Mouse (Mus musculus) limb, embryonic 13.5 days (tissue): ENCODE results near the gene Trim2. TPM values are rescaled to one million over a fixed set of nuclear protein-coding genes. Genes with fewer than 3 reads are reported as not detected.

Experiments
- ATAC-seq: fragments of 200-750 bp; cut with Nextera tagmentation; 2 replicates; pipeline ENCODE4 v1.8.0; 2017; ENCODE audit warnings: low read depth, moderate number of reproducible peaks, moderate TSS enrichment; ENCODE audit not compliant: low FRiP score
- H3K27ac ChIP-seq: fragments of 300-500 bp; sonication (generic); 2 replicates; pipeline ENCODE4 v1.5.1; 2015; ENCODE audit warnings: inconsistent platforms, mild to moderate bottlenecking, moderate library complexity
- H3K27me3 ChIP-seq: fragments of 300-500 bp; sonication (generic); 2 replicates; pipeline ENCODE4 v1.6.1; 2015; ENCODE audit warnings: mild to moderate bottlenecking, inconsistent platforms
- H3K36me3 ChIP-seq: fragments of 300-500 bp; sonication (generic); 2 replicates; pipeline ENCODE4 v1.6.1; 2015; ENCODE audit warnings: inconsistent platforms, mild to moderate bottlenecking, moderate library complexity
- H3K4me1 ChIP-seq: fragments of 300-500 bp; sonication (generic); 2 replicates; pipeline ENCODE4 v1.6.1; 2015; ENCODE audit warnings: inconsistent platforms
- H3K4me2 ChIP-seq: fragments of 300-500 bp; sonication (generic); replicated peaks from 2 replicates; pipeline ENCODE4 v1.6.1; 2015; ENCODE audit warnings: inconsistent platforms, mild to moderate bottlenecking, moderate library complexity
- H3K4me3 ChIP-seq: fragments of 300-500 bp; sonication (generic); 2 replicates; pipeline ENCODE4 v1.5.1; 2015; ENCODE audit warnings: moderate library complexity, mild to moderate bottlenecking, inconsistent platforms
- H3K9ac ChIP-seq: fragments of 300-500 bp; sonication (generic); 2 replicates; pipeline ENCODE4 v1.6.1; 2015; ENCODE audit warnings: mild to moderate bottlenecking, inconsistent platforms
- H3K9me3 ChIP-seq: fragments of 300-500 bp; sonication (generic); 2 replicates; pipeline ENCODE4 v1.6.1; 2016; ENCODE audit warnings: inconsistent platforms
- WGBS: fragments of 180-500 bp; shearing (Covaris S2); methylation state at CpG from one replicate; pipeline ENCODE4 v1.1.7; 2015; 5-methylcytosine and 5-hydroxymethylcytosine counted together
- polyA plus RNA-seq: library from polyadenylated mRNA; unstranded; fragments of >200 nt; fragmentation: Nextera tagmentation; extraction: Ambion mirVana; gene quantifications from 2 replicates; pipeline ENCODE4 v1.2.1, GENCODE M21; 2015

Trim2 gene
- polyA plus RNA-seq, 1 experiment from 2014 or later: 19.7 TPM

DNA sequence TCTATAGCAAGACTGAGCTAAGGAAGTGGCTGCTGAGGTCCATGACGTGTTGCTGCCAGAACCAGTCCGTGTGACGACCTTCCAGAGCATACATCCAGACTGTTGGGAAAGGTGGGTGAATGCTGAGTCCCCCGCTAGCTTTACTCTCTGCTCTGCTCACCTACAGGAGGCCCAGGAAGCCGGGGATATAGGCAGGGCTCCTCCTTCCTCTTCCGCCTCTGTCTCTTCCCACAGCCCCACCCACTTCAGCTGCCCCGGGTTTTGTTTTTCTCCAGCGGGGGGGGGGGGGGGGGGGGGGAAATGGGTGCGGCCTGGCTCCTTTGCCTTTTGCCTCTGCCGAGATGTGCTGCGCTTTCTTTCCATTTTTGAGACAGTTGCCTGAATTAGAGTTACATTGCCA lies 30.9 kb upstream of the Trim2 start:
- H3K9ac ChIP-seq: no peak overlapping the region
- H3K27me3 ChIP-seq: peaks cover 32% of the 10 kb centered on the region
- no peak overlapping the region for H3K4me3 ChIP-seq
- H3K36me3 ChIP-seq: no peaks in the 10 kb centered on the region
- H3K27ac ChIP-seq: no peak overlapping the region
- peaks cover 16% of the 10 kb centered on the region for H3K4me1 ChIP-seq
- 44% methylated on average over 10 of the region's 11 CpGs for WGBS
- no peak overlapping the region for H3K4me2 ChIP-seq
- ATAC-seq: no peak
- no peaks in the 10 kb centered on the region for H3K9me3 ChIP-seq

DNA sequence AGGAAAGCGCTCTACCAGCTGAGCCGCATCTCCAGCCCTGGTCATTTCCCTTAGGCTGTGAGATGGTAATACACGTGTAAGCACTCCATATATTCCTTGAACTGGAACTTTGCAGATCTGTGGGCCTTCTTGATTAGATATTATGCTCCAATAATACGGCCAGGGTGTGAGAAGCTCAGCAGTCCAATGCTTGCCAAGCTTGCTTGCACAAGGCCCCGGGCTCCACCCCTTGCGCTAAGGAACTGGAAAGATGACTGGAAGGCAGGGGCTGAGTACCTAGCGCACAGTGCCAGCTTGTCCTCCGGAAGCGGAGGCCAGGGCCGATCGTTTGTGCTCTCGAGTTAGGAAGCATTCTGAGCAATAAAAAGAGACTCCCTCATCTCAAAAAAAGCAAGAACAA lies 29.7 kb upstream of the Trim2 start:
- no peak overlapping the region for H3K4me3 ChIP-seq
- H3K4me1 ChIP-seq: peaks cover 16% of the 10 kb centered on the region
- no peaks in the 10 kb centered on the region for H3K9me3 ChIP-seq
- H3K4me2 ChIP-seq: no peak overlapping the region
- peaks cover 40% of the 10 kb centered on the region for H3K27me3 ChIP-seq
- H3K9ac ChIP-seq: no peak overlapping the region
- no peaks in the 10 kb centered on the region for H3K36me3 ChIP-seq
- no peak for ATAC-seq
- no peak overlapping the region for H3K27ac ChIP-seq
- WGBS: 86% methylated on average over 12 of the region's 12 CpGs

DNA sequence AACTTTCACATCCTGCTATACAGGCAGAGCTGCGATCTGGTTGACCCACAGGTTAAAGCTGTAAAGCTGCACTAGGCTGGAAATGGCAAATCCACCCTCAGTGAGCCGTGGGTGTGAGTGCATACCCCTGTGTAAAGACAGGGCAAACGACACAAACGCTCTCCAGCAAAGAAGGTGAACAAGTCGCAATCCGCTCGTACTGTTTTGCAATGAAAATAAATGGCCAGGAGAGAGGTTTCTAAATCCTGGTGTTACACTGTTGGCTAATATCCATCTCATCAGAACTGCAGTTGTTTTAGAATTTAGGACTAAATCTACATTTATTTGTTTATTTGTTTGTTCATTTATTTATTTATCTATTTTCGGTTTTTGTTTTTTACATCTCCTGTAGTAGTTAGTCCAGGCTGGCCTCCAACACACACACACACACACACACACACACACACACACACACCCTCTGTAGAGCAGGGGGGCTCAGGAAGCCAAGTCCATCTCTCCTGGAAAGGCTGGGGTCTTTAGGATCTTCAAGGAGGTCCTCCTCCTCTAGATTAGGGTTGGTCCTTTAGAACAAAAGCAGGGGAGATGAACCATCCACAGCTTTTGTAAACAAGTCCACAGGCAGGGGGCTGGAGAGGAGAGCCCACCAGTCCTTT lies 28.9 kb upstream of the Trim2 start:
- Histone ChIP-seq H3K27ac (no peak overlapping the region), H3K4me2 (0 out of 2 replicates have a peak overlapping the region, but pooled peaks have one; percentile 58), H3K36me3 (no peaks in the 10 kb centered on the region), H3K4me1 (peaks cover 16% of the 10 kb centered on the region), H3K9ac (no peak overlapping the region), H3K27me3 (peaks cover 40% of the 10 kb centered on the region), H3K4me3 (no peak overlapping the region), H3K9me3 (no peaks in the 10 kb centered on the region)
- WGBS: 40% methylated on average over 8 of the region's 8 CpGs
- ATAC-seq: no peak

DNA sequence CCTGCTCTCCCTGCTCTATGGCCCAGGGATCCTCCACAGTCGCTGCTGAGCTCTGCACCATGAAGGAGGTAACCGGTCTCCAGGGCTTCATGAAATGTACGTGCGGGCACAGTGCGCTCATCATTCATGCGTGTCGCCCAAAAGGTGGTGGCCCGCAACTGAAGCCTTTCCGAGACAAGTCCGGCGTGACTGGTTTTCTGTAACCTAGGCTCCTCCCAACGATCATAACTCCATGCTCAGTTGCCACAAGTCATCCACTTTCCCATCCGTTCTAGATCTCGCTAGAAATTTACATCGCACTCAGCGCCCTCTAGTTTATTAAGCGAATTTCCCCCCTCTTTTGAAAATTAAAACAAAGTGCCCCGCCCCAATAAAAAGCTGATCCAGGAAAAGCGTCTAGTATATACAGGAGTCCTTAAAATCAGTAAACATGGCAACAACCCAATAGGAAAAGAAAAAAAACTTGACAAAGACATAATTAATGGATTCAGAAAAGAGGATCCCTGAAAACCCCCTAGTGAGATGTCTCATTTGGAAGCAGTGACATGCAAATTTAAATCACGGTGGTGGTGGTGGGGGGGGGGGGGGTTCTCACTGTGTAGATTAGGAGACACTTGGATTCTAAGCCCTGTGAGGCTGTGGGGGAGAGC lies 28.2 kb upstream of the Trim2 start:
- H3K4me2 ChIP-seq: peak overlapping the region; percentile 58
- H3K9ac ChIP-seq: no peak overlapping the region
- H3K27ac ChIP-seq: no peak overlapping the region
- peak overlapping the region; percentile 31 for H3K4me3 ChIP-seq
- WGBS: 10% methylated on average over 20 of the region's 20 CpGs
- peaks cover 40% of the 10 kb centered on the region for H3K27me3 ChIP-seq
- no peak for ATAC-seq
- no peaks in the 10 kb centered on the region for H3K36me3 ChIP-seq
- H3K4me1 ChIP-seq: peaks cover 16% of the 10 kb centered on the region
- H3K9me3 ChIP-seq: no peaks in the 10 kb centered on the region

DNA sequence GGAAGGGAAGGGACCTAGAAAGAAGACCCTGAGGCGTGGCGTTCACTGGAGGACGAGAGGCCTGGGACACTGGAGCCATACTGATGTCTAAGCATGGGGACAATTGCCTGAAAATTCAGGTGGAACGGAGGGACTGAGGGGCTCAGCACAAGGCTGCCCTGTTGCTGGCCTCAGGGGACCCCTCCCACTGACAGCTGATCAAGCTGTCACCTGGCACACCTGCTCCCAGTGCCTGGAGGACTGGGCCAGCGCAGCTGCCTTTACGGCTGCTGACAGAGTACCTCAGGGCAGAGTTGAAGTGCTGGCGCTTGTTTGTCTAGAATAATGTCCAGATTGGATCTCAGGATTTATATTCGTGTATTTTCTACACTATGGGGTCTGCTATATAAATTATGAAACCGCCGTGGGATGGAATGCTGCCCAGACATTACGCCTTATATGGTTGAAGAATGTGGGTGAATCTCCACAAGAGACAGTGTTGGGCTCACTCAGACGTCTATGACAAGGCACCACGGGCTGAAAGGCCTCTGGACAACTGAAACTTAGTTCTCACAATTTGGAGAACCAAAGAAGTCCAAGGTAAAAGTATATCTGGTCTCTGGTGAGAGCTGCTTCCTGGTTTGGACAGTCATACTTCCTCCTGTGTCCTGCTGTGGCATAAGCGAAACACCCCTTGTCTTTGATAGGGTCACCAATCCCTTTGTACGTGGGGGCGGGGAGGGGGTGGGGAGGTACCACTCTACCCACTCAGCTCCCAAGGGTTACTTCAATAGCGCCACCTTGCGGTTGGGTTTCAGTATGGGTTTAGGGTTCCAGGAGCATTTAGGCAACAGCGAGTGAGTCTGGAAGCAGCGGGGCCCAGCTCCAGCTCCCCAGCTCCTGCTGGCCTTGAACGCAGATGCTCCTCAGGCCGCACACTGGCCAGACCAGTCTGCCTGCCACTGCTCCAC lies 27.0 kb upstream of the Trim2 start:
- H3K4me3 ChIP-seq: no peak overlapping the region
- no peak for ATAC-seq
- H3K27me3 ChIP-seq: peaks cover 40% of the 10 kb centered on the region
- no peak overlapping the region for H3K27ac ChIP-seq
- H3K4me2 ChIP-seq: 0 out of 2 replicates have a peak overlapping the region, but pooled peaks have one; percentile 10
- H3K4me1 ChIP-seq: peaks cover 16% of the 10 kb centered on the region
- WGBS: 44% methylated on average over 22 of the region's 22 CpGs
- H3K9ac ChIP-seq: no peak overlapping the region
- H3K36me3 ChIP-seq: no peaks in the 10 kb centered on the region
- H3K9me3 ChIP-seq: no peaks in the 10 kb centered on the region

DNA sequence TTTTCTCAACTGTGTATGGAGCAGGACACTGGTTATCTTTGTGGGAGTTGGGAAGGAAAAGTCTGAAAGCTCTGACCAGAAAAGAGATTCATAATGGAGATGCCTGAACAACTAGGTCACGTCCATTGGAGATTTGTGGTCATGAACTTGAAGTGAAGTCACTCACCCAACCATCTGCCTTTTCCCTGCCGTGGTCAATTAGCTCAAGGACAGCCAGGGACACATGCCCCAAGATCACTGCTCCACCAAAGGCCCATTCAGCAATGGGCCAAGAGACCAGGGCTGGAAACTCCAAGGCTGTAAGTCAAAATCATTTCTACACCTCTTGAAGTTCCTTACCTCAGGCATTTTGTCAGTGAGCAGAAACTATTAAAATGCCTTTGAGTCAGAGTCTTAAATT lies 23.5 kb upstream of the Trim2 start:
- Histone ChIP-seq H3K27ac (no peak overlapping the region), H3K9me3 (no peaks in the 10 kb centered on the region), H3K4me1 (peaks cover 14% of the 10 kb centered on the region), H3K4me2 (no peak overlapping the region), H3K4me3 (no peak overlapping the region), H3K36me3 (no peaks in the 10 kb centered on the region), H3K27me3 (peaks cover 30% of the 10 kb centered on the region), H3K9ac (no peak overlapping the region)
- ATAC-seq: no peak
- WGBS: 80% methylated on average over 2 of the region's 2 CpGs

DNA sequence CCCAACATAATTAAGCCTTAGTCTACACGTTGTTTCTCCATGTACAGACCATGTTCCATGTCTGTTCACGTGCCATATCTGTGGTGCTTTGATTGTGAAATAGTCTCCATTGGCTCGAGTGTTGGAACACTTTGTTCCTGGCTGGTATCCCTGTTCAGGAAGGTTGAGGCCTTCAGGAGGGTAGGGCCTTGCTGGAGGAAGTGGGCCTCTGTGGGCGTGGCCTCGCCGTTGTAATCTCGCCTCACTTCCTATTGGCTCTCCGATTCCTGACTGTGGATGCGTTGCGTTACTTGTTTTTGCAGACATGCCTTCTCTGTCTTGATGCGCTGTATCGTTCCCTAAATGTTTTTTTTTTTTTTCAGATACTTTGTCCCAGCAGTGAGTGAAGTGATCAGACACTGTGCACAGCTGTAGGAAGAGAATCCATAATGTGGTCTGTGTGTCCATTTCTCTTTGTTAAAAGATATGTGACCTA lies 18.3 kb upstream of the Trim2 start:
- WGBS: 86% methylated on average over 12 of the region's 12 CpGs
- no peak overlapping the region for H3K4me2 ChIP-seq
- no peak overlapping the region for H3K4me3 ChIP-seq
- peaks cover 8% of the 10 kb centered on the region for H3K4me1 ChIP-seq
- H3K9ac ChIP-seq: no peak overlapping the region
- no peaks in the 10 kb centered on the region; the same call in 1 of the 2 replicates for H3K9me3 ChIP-seq
- no peak overlapping the region for H3K27ac ChIP-seq
- H3K27me3 ChIP-seq: no peaks in the 10 kb centered on the region
- H3K36me3 ChIP-seq: no peaks in the 10 kb centered on the region
- no peak for ATAC-seq

DNA sequence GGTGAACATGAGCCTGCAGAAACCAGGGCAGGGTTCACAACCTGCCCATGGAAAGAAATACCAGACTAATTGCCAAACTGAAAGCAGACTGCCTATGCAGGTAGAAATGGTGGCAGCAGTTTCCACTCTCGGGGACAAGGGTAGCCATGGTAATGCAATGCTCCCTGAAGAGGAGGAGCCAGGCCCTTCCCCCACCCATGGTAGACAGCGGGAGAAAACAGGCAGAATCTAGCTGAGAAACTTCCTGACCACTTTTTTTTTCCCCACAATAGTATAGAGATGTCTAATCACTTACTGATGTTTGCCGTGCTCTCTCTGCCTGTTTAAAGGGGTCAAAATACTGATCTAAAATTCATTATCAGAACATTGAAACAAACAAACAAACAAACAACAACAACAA lies 17.8 kb upstream of the Trim2 start:
- H3K27me3 ChIP-seq: no peaks in the 10 kb centered on the region
- no peaks in the 10 kb centered on the region; the same call in 1 of the 2 replicates for H3K9me3 ChIP-seq
- no peak overlapping the region for H3K9ac ChIP-seq
- H3K4me3 ChIP-seq: no peak overlapping the region
- WGBS: 23% methylated on average over 3 of the region's 3 CpGs
- no peak overlapping the region for H3K27ac ChIP-seq
- H3K4me2 ChIP-seq: peak overlapping the region; percentile 14; the same call in 1 of the 2 replicates
- H3K4me1 ChIP-seq: peaks cover 8% of the 10 kb centered on the region
- no peaks in the 10 kb centered on the region for H3K36me3 ChIP-seq
- no peak for ATAC-seq

DNA sequence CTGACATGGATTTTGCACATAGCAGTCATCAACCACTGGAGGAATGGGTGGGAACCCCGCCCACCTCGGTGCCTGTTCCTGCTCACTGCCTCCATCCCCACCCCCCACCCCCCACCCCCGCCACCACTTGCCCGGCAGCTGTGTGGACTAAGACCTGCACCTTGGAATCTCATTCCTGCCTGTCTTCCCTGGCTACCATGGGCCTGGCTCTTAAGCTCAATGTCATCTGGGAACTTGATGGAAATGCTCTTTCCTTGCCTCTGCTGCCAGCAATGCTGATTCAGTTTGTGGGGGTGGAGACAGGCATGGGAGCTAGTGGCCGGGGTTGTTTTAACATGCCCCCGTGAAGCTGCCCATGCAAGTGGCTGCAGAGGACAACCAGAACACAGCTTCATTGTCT lies 17.3 kb upstream of the Trim2 start:
- no peaks in the 10 kb centered on the region for H3K36me3 ChIP-seq
- H3K4me3 ChIP-seq: no peak overlapping the region
- H3K9ac ChIP-seq: no peak overlapping the region
- H3K27ac ChIP-seq: no peak overlapping the region
- no peaks in the 10 kb centered on the region; the same call in 1 of the 2 replicates for H3K9me3 ChIP-seq
- H3K4me2 ChIP-seq: peak overlapping the region; percentile 14; the same call in 1 of the 2 replicates
- ATAC-seq: no peak
- H3K27me3 ChIP-seq: no peaks in the 10 kb centered on the region
- peaks cover 8% of the 10 kb centered on the region for H3K4me1 ChIP-seq
- 20% methylated on average over 6 of the region's 6 CpGs for WGBS

DNA sequence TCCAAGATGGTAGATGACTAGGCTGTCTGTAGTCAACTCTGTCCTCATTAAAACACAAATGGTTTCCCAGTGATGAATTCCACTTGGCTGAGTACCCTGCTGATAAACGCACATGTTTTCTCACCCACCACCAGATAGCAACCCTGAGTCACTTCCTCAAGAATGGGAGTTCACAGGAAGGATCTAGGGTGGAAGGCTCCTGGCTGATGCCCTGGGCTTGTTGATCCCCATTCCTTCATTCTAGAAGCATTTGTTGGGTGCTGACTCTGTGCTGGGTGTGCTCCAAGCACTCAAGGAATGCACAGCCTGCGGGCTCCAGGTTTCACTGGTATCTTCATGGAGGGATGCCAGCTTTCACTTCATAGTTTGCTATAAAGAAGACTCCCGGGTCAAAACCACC lies 12.8 kb upstream of the Trim2 start:
- Histone ChIP-seq H3K9me3 (no peaks in the 10 kb centered on the region; the same call in 1 of the 2 replicates), H3K27ac (no peak overlapping the region), H3K9ac (no peak overlapping the region), H3K36me3 (no peaks in the 10 kb centered on the region), H3K4me2 (no peak overlapping the region), H3K4me1 (peaks cover 10% of the 10 kb centered on the region), H3K4me3 (no peak overlapping the region), H3K27me3 (no peaks in the 10 kb centered on the region)
- no peak for ATAC-seq
- WGBS: 82% methylated on average over 3 of the region's 3 CpGs

DNA sequence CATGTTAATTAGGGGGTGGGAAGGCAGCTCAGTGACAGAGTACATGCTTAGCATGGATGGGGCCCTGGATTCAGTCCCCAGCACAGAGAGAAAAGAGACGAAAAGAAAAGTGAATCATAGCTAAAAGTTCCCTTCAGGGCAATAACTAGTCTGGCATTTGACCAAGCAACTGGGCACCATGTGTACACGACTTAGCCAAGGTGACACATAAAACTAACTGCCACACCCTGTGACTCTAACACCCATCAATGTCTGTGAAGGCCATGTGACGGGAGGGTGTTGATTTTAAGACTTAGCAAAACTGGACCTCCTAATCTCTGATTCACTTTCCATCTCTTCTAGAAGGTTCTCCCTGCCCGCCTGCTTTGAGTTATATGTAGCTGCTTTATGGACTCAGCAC lies 12.2 kb upstream of the Trim2 start:
- Histone ChIP-seq H3K36me3 (no peaks in the 10 kb centered on the region), H3K4me2 (no peak overlapping the region), H3K27me3 (no peaks in the 10 kb centered on the region), H3K27ac (no peak overlapping the region), H3K9ac (no peak overlapping the region), H3K4me1 (peaks cover 4% of the 10 kb centered on the region; the same call in 1 of the 2 replicates), H3K9me3 (no peaks in the 10 kb centered on the region; the same call in 1 of the 2 replicates), H3K4me3 (no peak overlapping the region)
- WGBS: 85% methylated on average over 4 of the region's 4 CpGs
- no peak for ATAC-seq
